Mouse (Mus musculus): ENCODE measurements around the gene Ms4a18.

Gene Ms4a18

GRCm38 (mm10) chr19:10980210-10980609 is 37.6 kb downstream of the Ms4a18 start:
- DNase-seq = no peak

DNA sequence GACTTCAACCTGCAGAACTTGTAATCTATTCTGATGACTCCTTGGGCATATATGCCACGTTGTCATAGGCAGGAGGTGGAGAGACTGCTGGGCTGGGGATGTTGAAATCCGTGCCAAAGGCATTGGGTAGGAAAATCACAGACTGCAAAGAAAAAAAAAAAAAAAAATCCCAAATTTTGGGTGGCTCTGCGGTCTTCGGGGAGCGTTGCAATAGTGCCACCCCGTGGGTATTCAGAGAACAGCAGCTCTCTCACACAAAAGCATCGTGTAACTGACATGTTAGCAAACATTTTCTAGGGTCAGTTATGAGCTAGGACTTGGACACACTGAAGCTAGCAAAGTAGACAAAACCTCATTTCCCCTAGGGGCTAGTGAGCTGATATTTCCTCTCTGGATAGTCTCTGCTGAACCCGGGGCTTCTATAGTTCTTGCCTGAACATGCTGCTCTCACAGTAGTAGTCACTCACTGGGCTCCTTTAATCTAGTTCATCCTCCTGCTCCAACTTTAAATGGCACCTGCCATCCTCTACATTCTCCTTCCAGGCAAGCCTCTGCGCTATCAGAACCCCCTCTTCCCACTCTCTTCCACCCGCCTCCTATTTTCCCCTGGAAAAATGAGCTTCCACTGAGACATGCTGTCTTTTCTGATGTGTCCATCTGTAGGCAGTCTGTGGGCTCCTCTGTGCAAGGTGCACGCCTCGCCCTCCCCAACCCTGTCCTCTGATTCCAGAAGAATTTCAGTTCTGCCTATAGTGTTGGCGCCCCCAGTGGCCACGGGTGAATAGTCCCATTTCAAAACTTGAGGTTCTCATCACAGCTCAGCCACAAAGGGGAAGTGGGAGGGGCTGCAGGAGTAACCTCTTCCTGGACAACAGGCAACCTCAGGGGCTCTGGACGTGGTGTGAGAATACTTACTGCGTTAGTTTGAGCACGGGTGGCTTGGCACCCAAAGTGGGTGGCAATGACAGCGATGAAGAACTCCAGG is 38.4 kb downstream of the Ms4a18 start:
- peak; percentile 64 for DNase-seq

GRCm38 (mm10) chr19:10976318-10976717 is 41.5 kb downstream of the Ms4a18 start:
- no peak for DNase-seq

GRCm38 (mm10) chr19:10975187-10975586 is 42.6 kb downstream of the Ms4a18 start:
- no peak for DNase-seq

DNA sequence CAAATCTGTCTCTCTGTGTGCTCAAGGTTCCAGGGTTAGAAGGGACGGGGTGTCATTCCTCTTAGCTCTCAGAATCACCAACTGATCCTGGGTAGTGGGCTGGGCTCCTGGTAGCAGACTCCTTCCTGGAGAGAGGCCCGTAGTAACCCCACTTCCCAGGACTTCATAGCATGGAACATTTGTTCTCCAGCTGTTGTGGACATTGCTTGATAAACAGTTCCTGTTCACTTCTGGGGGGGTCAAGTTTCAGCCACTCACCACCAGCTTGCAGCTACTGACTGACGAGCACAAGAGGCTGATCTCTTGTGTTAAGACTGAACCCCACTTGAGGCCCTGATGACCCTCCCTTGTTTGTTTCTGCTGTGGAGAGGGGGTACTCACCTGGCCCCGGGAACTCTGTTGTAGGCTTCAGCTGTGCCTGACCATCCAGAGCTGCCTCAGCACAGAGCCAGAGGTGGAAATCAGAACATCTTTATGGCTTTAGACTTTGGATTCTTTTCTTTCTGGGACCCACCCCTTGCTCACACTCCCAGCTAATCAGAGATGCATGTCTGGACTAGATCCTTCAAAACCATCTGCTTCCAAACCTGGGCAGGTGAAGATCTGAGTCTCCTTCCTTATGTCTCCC is 43.5 kb downstream of the Ms4a18 start, which contains the start of gene Ms4a10:
Gene Ms4a10, minus strand, starts transcription at position 433 of the 628 bp plus-strand sequence.
- no peak for DNase-seq

DNA sequence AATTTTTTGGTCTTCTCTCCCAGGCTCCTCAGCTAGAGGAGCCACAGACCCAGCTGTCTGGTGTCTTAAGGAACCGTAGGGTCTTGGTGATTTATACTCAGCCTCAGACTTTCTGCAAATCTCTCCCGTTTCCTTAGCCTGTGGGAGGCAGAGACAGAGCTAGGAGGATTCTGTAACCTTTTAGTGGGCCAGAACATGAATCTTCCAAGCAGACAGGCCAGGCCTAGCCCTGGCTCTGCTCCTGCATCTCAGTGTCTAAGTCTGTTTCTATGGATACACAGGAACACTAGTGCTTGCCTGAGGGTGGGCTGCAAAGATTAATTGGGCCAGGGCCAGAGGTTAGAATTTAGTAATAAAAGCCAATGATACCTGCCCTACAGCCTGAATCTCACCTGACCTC is 44.6 kb downstream of the Ms4a18 start:
- no peak for DNase-seq

DNA sequence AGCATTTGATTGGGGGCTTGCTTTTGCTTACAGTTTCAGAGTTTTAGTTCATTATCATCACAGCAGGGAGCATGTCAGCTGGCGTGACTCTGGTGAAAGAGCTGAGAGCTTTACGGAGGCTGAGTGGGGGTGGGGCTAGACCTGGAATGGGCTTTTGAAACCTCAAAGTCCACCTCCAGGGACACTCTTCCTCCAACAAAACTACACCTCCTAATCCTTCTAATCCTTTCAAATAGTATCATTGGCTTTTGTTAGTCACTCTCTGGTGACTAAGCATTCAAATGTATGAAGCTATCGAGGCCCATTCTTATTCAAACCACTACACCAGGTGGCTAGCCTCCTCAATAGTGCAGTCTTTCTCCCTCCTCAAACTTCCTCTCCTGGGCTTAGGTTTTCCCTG is 45.2 kb downstream of the Ms4a18 start:
- no peak for DNase-seq

- no peak for DNase-seq
These were observed 47.4 kb downstream of the Ms4a18 start for GRCm38 (mm10) chr19:10970457-10970856.

- DNase-seq = no peak
These were observed 49.3 kb downstream of the Ms4a18 start for GRCm38 (mm10) chr19:10968578-10968977.

GRCm38 (mm10) chr19:10965721-10966120 is 52.1 kb downstream of the Ms4a18 start:
- DNase-seq = no peak

GRCm38 (mm10) chr19:10959978-10960346 is 57.9 kb downstream of the Ms4a18 start:
- DNase-seq = no peak

DNA sequence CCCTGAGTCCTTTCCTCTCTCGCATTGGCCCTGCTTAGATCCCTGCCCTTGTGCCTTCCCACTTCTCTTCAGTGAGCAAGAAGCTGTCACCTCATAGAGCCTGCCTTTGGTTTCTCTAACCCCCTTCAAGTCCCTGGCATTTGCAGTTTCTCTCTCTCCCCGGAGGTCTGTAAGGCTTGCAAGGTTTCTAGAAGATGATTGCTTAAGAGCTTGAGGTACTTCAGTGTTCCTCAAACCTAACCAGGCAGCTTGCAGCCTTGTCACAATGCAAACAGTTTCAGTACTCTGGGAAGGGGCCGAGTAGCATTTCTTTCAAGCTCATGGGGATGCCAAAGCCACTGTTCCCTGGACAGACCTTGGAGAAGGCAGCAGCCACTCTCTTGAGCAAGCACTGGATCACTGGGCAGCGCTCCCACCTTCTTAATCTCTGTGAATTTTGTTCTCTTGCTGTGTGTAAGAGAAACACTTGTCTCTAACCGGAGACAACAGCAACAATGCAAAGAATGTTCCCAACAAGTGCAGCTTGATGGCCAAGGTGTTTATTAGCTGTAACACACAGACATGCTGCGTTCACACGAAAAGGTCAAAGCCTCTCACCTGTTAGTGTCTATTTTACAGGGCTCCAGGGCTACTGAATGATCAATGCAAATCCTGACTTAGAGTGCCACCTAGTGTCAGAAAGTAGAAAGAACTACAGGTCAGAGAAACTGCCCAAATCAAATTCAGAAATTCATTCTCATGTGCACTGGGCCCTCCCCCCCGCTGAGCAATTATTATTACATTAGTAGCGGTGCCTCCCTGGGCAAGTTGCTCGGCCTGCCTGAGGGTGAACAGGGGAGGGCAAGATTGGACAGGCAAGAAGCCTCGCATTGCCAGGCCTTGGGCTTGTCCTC is 58.5 kb downstream of the Ms4a18 start:
- peak; percentile 31 for DNase-seq

DNA sequence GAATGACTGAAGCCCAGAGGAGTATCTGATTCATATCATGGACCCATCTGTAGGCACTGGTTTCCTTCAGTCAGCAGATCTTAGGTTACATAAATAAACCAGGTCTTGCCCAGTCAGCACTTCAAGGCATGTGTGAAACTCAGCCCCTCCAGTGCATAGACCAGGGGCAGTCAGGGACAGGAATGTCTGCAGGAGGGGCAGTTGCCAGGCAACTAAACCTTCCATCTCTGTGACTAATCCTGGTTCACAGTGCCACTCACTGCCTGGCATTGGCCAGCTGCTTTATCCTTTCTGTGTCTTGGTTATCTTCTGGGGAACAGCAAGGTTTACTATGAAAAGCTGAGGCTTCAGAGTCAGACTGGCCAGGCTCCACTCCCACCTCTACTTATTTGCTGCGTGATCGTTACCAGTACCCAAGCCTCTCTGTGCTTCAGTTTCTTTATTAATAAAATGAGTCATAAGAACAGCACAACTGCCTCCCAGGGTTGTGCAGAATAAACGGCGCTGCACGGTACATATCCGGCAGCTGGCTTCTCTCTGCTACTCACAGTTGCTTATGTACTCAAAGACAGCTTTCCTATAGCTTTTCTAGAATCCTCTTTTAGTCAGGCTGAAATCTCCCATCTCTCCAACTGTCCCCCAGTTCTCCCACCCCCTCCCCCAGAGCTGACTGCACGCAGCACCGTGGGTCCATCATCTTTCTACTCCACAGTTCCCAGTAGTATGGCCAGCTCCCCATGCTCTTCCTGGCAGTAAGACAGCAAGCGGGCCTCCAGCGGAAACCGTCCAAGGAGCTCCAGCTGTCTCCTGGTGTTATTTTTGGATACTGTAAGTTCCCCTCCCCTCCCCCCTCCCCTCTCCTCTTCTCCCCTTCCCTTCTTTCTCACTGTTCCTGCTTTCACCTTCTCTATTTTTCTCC is 65.6 kb downstream of the Ms4a18 start:
- no peak for DNase-seq

DNA sequence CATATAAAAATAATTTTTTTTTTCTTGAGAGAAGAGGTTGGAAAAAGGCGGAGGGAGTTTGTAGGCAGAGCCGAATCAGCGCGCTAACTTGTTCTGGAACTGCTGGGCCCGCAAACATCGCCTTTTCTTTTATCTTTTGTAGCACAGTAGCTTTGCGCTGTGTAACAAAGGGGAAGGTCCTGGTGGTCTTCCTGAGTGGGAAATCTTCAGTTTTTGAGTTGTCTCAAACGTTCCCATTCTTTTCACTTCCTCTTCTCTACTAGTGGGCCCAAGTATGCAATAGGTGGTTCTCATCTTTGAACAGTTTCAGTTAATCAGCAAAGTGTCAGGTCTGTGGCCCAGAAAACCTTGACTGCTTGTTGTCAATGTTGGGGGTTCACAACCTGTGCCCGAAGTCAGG is 68.3 kb downstream of the Ms4a18 start:
- no peak for DNase-seq

DNA sequence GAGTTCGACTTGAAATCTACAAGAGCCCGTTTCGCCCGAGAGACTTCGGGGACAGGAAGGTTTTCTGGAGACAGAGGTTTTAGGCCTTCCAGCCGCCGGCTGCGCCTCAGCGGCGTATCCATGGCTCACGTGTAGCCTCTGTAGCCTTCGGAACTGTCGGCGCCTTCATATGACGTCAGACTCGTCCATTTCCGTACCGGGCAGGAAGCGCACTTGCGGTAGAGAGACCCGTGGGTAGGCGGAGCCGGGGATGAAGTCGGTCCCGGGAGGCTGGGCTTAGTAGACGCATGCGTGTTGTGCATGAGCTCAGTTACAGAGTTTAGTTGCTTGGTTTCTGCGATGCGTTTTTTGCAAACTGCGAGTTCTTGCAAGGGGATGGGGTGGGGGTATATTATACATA is 68.7 kb downstream of the Ms4a18 start, which contains the start of gene Ccdc86:
Gene Ccdc86, minus strand, starts transcription at position 155 of the 400 bp plus-strand sequence.
- peak; percentile 96 for DNase-seq

GRCm38 (mm10) chr19:10948416-10948815 is 69.4 kb downstream of the Ms4a18 start:
- no peak for DNase-seq

- no peak for DNase-seq
These were observed 70.6 kb downstream of the Ms4a18 start for GRCm38 (mm10) chr19:10947219-10947618.

Data from kidney, adult 18-20 months (tissue).